Mouse (Mus musculus) lung, adult 2 months (tissue): ENCODE results near the gene Rex1bd. TPM values are rescaled to one million over a fixed set of nuclear protein-coding genes. Genes with fewer than 3 reads are reported as not detected.
"Not testable (repeated sequence)": the region's sequence is repeated elsewhere in the genome, so short reads cannot be mapped to it uniquely, and the experiment has no call there.

Experiments used
- DNase-seq: peaks from one replicate; pipeline ENCODE4 v3.0.0; 2022
- H3K4me1 ChIP-seq: fragments of 200-500 bp; 2 replicates; pipeline ENCODE4 v1.6.1; 2011; ENCODE audit warnings: low read length; ENCODE audit not compliant: control insufficient read depth, insufficient read depth
- H3K4me3 ChIP-seq: fragments of 200-500 bp; replicated peaks from 2 replicates; pipeline ENCODE3; 2011; ENCODE audit warnings: low read depth, mild to moderate bottlenecking, control low read depth, low read length; ENCODE audit errors: extremely low read depth
- CTCF ChIP-seq: fragments of 200-500 bp; IDR thresholded peaks from 2 replicates; pipeline ENCODE4 v1.5.1; 2011; ENCODE audit warnings: mild to moderate bottlenecking, low read length, control low read depth; ENCODE audit not compliant: insufficient read depth
- POLR2A ChIP-seq: fragments of 200-500 bp; IDR thresholded peaks from 2 replicates; pipeline ENCODE4 v1.6.1; 2011; ENCODE audit warnings: low read depth, mild to moderate bottlenecking, control low read depth, low read length, borderline replicate concordance; ENCODE audit errors: extremely low read depth
- WGBS: fragments of 180-500 bp; shearing (Covaris S2); methylation state at CpG from one replicate; pipeline ENCODE4 v1.1.7; 2018; 5-methylcytosine and 5-hydroxymethylcytosine counted together
- polyA plus RNA-seq: library from polyadenylated mRNA; depleted of rRNA; stranded (reverse); fragments of >200 nt; gene quantifications from 2 replicates; pipeline ENCODE4 v1.2.3, GENCODE M21; 2012

Rex1bd gene
- polyA plus RNA-seq, 1 experiment: 145 TPM

GRCm38 (mm10) chr8:70517940-70518643 is 11.5 kb upstream of the Rex1bd start:
- no peak overlapping the region for H3K4me3 ChIP-seq
- DNase-seq: no peak
- 79% methylated on average over 10 of the region's 10 CpGs for WGBS
- no peak for TF ChIP-seq CTCF
- no peak for TF ChIP-seq POLR2A
- H3K4me1 ChIP-seq: peaks cover 4% of the 10 kb centered on the region; the same call in 1 of the 2 replicates

- no peak overlapping the region for H3K4me3 ChIP-seq
- 13% methylated on average over 2 of the region's 2 CpGs for WGBS
- H3K4me1 ChIP-seq: peaks cover 8% of the 10 kb centered on the region; the same call in 1 of the 2 replicates
- peak; percentile 37 for DNase-seq
- TF ChIP-seq POLR2A: no peak
- TF ChIP-seq CTCF: no peak
Observed at GRCm38 (mm10) chr8:70513441-70513840, 6.9 kb upstream of the Rex1bd start.

GRCm38 (mm10) chr8:70512253-70512903 is 5.8 kb upstream of the Rex1bd start:
- H3K4me1 ChIP-seq: peaks cover 8% of the 10 kb centered on the region; the same call in 1 of the 2 replicates
- H3K4me3 ChIP-seq: no peak overlapping the region
- DNase-seq: no peak
- no peak for TF ChIP-seq CTCF
- no peak for TF ChIP-seq POLR2A
- 86% methylated on average over 11 of the region's 11 CpGs for WGBS

- no peak overlapping the region for H3K4me3 ChIP-seq
- no peak for DNase-seq
- H3K4me1 ChIP-seq: peaks cover 9% of the 10 kb centered on the region; the same call in 1 of the 2 replicates
- WGBS: 94% methylated on average over 2 of the region's 2 CpGs
- no peak for TF ChIP-seq CTCF
- no peak for TF ChIP-seq POLR2A
Observed at GRCm38 (mm10) chr8:70511770-70512169, 5.2 kb upstream of the Rex1bd start.

- H3K4me1 ChIP-seq: peaks cover 11% of the 10 kb centered on the region
- peak overlapping the region; percentile 98 for H3K4me3 ChIP-seq
- WGBS: 67% methylated on average over 6 of the region's 6 CpGs
- DNase-seq: not testable (repeated sequence)
Observed at GRCm38 (mm10) chr8:70511174-70511573, 4.6 kb upstream of the Rex1bd start.

- Histone ChIP-seq H3K4me3 (peak within 1 kb of the TSS; percentile 98), H3K4me1 (peaks cover 18% of the 10 kb centered on the region)
- DNase-seq: peak; percentile 96
- TF ChIP-seq POLR2A: peak; percentile 81; the same call in 1 of the 2 replicates
- no peak for TF ChIP-seq CTCF
- WGBS: under 1% methylated on average over 74 of the region's 74 CpGs
Observed at GRCm38 (mm10) chr8:70510228-70510915, 3.8 kb upstream of the Rex1bd start, which contains the start of gene Uba52. Uba52 (minus strand) TSS chr8:70510801.

- Histone ChIP-seq H3K4me3 (peak overlapping the region; percentile 98), H3K4me1 (peaks cover 19% of the 10 kb centered on the region)
- no peak for TF ChIP-seq CTCF
- no peak for TF ChIP-seq POLR2A
- 8% methylated on average over 25 of the region's 25 CpGs for WGBS
- no peak for DNase-seq
Observed at GRCm38 (mm10) chr8:70509281-70509952, 2.9 kb upstream of the Rex1bd start.

- WGBS: 66% methylated on average over 5 of the region's 5 CpGs
- DNase-seq: no peak
- H3K4me3 ChIP-seq: no peak overlapping the region
- H3K4me1 ChIP-seq: peaks cover 19% of the 10 kb centered on the region
- TF ChIP-seq POLR2A (no peak), CTCF (no peak)
Observed at GRCm38 (mm10) chr8:70507027-70507393, 458 bp upstream of the Rex1bd start.

- peak overlapping the region; percentile 51 for H3K4me3 ChIP-seq
- 30% methylated on average over 32 of the region's 32 CpGs for WGBS
- H3K4me1 ChIP-seq: peaks cover 17% of the 10 kb centered on the region
- DNase-seq: no peak
- no peak for TF ChIP-seq POLR2A
- no peak for TF ChIP-seq CTCF
Observed at GRCm38 (mm10) chr8:70505698-70506327, 739 bp downstream of the Rex1bd start.
